Mouse (Mus musculus) spleen, adult 2 months (tissue): ENCODE data around the gene Map3k7cl.

Source experiments
- CTCF ChIP-seq: fragments of 200-500 bp; IDR thresholded peaks from 2 replicates; pipeline ENCODE4 v1.5.1; 2011; ENCODE audit warnings: mild to moderate bottlenecking, inconsistent platforms; ENCODE audit not compliant: insufficient read depth, insufficient read length, insufficient replicate concordance; ENCODE audit errors: extremely low read depth
- POLR2A ChIP-seq: fragments of 200-500 bp; IDR thresholded peaks from 2 replicates; pipeline ENCODE4 v1.6.1; 2011; ENCODE audit warnings: low read depth, low read length, inconsistent platforms

- no peak for TF ChIP-seq CTCF
- TF ChIP-seq POLR2A = no peak
Observed at GRCm38 (mm10) chr16:87528755-87529154, 24.4 kb upstream of the Map3k7cl start.
